Mouse (Mus musculus) layer of hippocampus, adult 2 months (tissue): Measurements from ENCODE around the gene Gimap1. TPM values are rescaled to one million over a fixed set of nuclear protein-coding genes. Genes with fewer than 3 reads are reported as not detected.

ENCODE experiments used
- DNase-seq, 2 experiments: peaks; one replicate each; pipeline ENCODE4 v3.0.0; 2022; ENCODE audit warnings: low spot score in 2 of 2
- H3K27ac ChIP-seq: fragments of 200-600 bp; 2 replicates; pipeline ENCODE4 v1.8.1; 2022
- H3K4me3 ChIP-seq: fragments of 200-600 bp; 2 replicates; pipeline ENCODE4 v1.8.1; 2022; ENCODE audit warnings: mild to moderate bottlenecking
- CTCF ChIP-seq: fragments of 200-600 bp; conservative IDR thresholded peaks from 2 replicates; pipeline ENCODE4 v1.8.1; 2022; ENCODE audit warnings: antibody characterized with exemption, mild to moderate bottlenecking, moderate library complexity
- total RNA-seq, 2 experiments: library from RNA; stranded (reverse); gene quantifications; 2 replicates each; pipeline ENCODE4 v1.2.3; 2021

Gimap1 gene
- total RNA-seq, 2 experiments from 2014 or later: 1.5 to 3.9 TPM

DNA sequence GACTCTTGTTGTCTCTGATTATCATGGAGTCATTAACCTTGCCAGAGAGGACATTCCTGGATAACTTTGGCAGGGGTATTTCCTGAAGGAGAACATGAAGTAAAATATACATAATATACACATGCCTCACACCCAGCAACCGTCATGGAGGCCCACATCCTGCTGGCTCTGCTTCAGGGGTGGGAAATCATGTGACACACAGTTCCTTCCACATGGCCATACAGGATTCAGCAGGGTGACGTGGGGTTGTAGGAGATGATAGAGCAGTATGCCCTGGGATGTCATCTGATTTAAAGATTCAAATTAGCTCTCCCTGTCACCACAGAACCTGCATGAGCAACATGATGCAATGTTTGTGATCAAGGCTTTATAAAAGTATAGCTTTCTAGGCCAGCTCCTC, 49.0 kb downstream of the Gimap1 start:
- Histone ChIP-seq H3K27ac (no peak overlapping the region), H3K4me3 (no peak overlapping the region)
- no peak for DNase-seq
- no peak for TF ChIP-seq CTCF

Other genes with a start within 250 kb of the Gimap1 start
- 100 to 1,000 TPM; 443 to 456 TPM for gene Atp6v0e2, start 201.4 kb upstream of the Gimap1 start, total RNA-seq
- gene Lrrc61, start 184.3 kb upstream of the Gimap1 start, total RNA-seq: 10 to 100 TPM; 36.6 to 40.9 TPM
- gene Rarres2, start 166.3 kb upstream of the Gimap1 start, total RNA-seq: 10 to 100 TPM; 11.4 to 16.0 TPM
- gene Gm45021, start 149.4 kb upstream of the Gimap1 start, total RNA-seq: not detected
- 10 to 100 TPM; 48.6 to 53.1 TPM for gene Repin1, start 145.2 kb upstream of the Gimap1 start, total RNA-seq
- not detected for gene Gm44965, start 145.1 kb upstream of the Gimap1 start, total RNA-seq
- 10 to 100 TPM in 1 of 2 experiments, 1 to 10 TPM in 1; 7.9 to 10.4 TPM for gene Zfp775, start 137.0 kb upstream of the Gimap1 start, total RNA-seq
- 10 to 100 TPM; 12.7 to 13.4 TPM for gene AI854703, start 112.3 kb upstream of the Gimap1 start, total RNA-seq
- gene Gimap8, start 91.8 kb upstream of the Gimap1 start, total RNA-seq: under 1 TPM; 0.81 to 0.97 TPM
- gene Gimap9, start 62.9 kb upstream of the Gimap1 start, total RNA-seq: under 1 TPM; 0.42 to 0.44 TPM
- gene Gimap4, start 54.5 kb upstream of the Gimap1 start, total RNA-seq: not detected
- 1 to 10 TPM; 4.2 to 5.5 TPM for gene Gimap6, start 30.8 kb upstream of the Gimap1 start, total RNA-seq
- not detected for gene Gm28053, start 20.4 kb upstream of the Gimap1 start, total RNA-seq
- gene Gimap7, start 20.4 kb upstream of the Gimap1 start, total RNA-seq: not detected
- 1 to 10 TPM in 1 of 2 experiments, under 1 TPM in 1; 0.74 to 1.5 TPM for gene Gimap5, start 7.1 kb downstream of the Gimap1 start, total RNA-seq
- not detected for gene Gimap3, start 31.8 kb downstream of the Gimap1 start, total RNA-seq
- gene Tmem176a, start 101.9 kb downstream of the Gimap1 start, total RNA-seq: 10 to 100 TPM; 26.0 to 30.7 TPM
- 10 to 100 TPM; 51.4 to 57.1 TPM for gene Tmem176b, start 102.4 kb downstream of the Gimap1 start, total RNA-seq
- gene Aoc1, start 133.8 kb downstream of the Gimap1 start, total RNA-seq: not detected
- not detected for gene 1600015I10Rik, start 190.8 kb downstream of the Gimap1 start, total RNA-seq
- not detected for gene Doxl2, start 235.9 kb downstream of the Gimap1 start, total RNA-seq
- not detected for gene Svs1, start 247.8 kb downstream of the Gimap1 start, total RNA-seq